In genomic region chr2:11422384-11422783, GRCm38 (mm10) we compare ENCODE assay signal across 12 mouse cellular contexts.
DNase-seq lines count a peak whose midpoint lies in the region; ATAC-seq and TF ChIP-seq lines count a peak whose summit lies in the region.
"Had no signal": no experiment of that assay in that cellular context is flagged by ENCODE, and none has a peak within 500 bp of the region (broad histone marks: within the 10 kb centered on the region; RNA-seq: fewer than 3 reads in every experiment).

No protein-coding gene starts in this region.

- WGBS in liver, adult 2 months: 80% methylated on average over 3 of the region's 3 CpGs

- no peak for DNase-seq in liver, adult 2 months (ENCODE audit: extremely low read depth, low read depth, low spot score)
- DNase-seq in liver (no peak), ES-CJ7 (ENCODE audit: low read depth, low spot score) (peak; percentile 29)
- peak; percentile 35 to 46 for DNase-seq in B cell, adult 2 months
- DNase-seq in cerebellum, postnatal 25 days: no peak
- DNase-seq in kidney, adult 11 months: no peak
- DNase-seq in urinary bladder, postnatal 4 days (ENCODE audit: low spot score in 2 of 2): no peak

- no peak for TF ChIP-seq POLR2A in liver, adult 2 months (IDR thresholded peaks at IDR 0.05; ENCODE audit: extremely low read depth, insufficient read depth, low read length)

- no peaks in the 10 kb centered on the region for H3K79me2 ChIP-seq in liver, adult 2 months (ENCODE audit: control insufficient read depth, insufficient read depth, low read length)

- H3K36me3 ChIP-seq in liver, adult 2 months (ENCODE audit: control insufficient read depth, insufficient read depth, low read length): no peaks in the 10 kb centered on the region
- H3K36me3 ChIP-seq: heart, embryonic 13.5 days; limb, embryonic 10.5 days had no signal

- peaks cover 5% of the 10 kb centered on the region for H3K4me1 ChIP-seq in liver, adult 2 months (ENCODE audit: control insufficient read depth, insufficient read depth, low read length)

- no peak overlapping the region for H3K27ac ChIP-seq in liver, adult 2 months (replicated peaks; ENCODE audit: insufficient read depth, low read depth, low read length)
- H3K27ac ChIP-seq: heart, embryonic 13.5 days; limb, embryonic 10.5 days had no signal

- ATAC-seq in megakaryocyte, adult 5-6 weeks (ENCODE audit: poor library complexity, severe bottlenecking): peak; percentile 43; the same call in 1 of the 2 replicates
- ATAC-seq: hindbrain, embryonic 16.5 days had no signal

- H3K9ac ChIP-seq in liver, adult 2 months (ENCODE audit: low read depth, low read length): no peak overlapping the region
- H3K9ac ChIP-seq: heart, embryonic 13.5 days had no signal

- no peaks in the 10 kb centered on the region for H3K27me3 ChIP-seq in liver, adult 2 months (ENCODE audit: control insufficient read depth, insufficient read depth, low read length)
- H3K27me3 ChIP-seq: heart, embryonic 13.5 days had no signal

- peak; percentile 44; the same call in 1 of the 2 replicates for TF ChIP-seq CTCF in liver, adult 2 months (IDR thresholded peaks at IDR 0.05; ENCODE audit: low read depth, low read length)

- no peak overlapping the region for H3K4me3 ChIP-seq in liver, adult 2 months (ENCODE audit: insufficient read depth, low read depth, low read length)
- H3K4me3 ChIP-seq: heart, embryonic 13.5 days; limb, embryonic 10.5 days; myocyte had no signal

Comparison
In these comparisons a context has a peak if more than half of its experiments do, and no peak if none do; other contexts are left out.
1. DNase-seq: peak in B cell, adult 2 months (2 of 2) and ES-CJ7 (single experiment); none in liver, adult 2 months (single experiment), liver (single experiment), cerebellum, postnatal 25 days (0 of 2), kidney, adult 11 months (single experiment) and urinary bladder, postnatal 4 days (0 of 2).